Mouse (Mus musculus) heart, adult 2 months (tissue): ENCODE data around the gene Gm20662.
A peak's percentile ranks its signal among the peaks of the same experiment; 100 is the strongest.

ENCODE experiments used
- CTCF ChIP-seq: fragments of 200-600 bp; IDR thresholded peaks from 2 replicates; pipeline ENCODE4 v1.8.1; 2022; ENCODE audit warnings: antibody characterized with exemption, mild to moderate bottlenecking, moderate library complexity
- POLR2A ChIP-seq: fragments of 200-500 bp; IDR thresholded peaks from 2 replicates; pipeline ENCODE4 v1.6.1; 2011; ENCODE audit warnings: mild to moderate bottlenecking, low read depth, low read length, control low read depth; ENCODE audit not compliant: insufficient read depth

DNA sequence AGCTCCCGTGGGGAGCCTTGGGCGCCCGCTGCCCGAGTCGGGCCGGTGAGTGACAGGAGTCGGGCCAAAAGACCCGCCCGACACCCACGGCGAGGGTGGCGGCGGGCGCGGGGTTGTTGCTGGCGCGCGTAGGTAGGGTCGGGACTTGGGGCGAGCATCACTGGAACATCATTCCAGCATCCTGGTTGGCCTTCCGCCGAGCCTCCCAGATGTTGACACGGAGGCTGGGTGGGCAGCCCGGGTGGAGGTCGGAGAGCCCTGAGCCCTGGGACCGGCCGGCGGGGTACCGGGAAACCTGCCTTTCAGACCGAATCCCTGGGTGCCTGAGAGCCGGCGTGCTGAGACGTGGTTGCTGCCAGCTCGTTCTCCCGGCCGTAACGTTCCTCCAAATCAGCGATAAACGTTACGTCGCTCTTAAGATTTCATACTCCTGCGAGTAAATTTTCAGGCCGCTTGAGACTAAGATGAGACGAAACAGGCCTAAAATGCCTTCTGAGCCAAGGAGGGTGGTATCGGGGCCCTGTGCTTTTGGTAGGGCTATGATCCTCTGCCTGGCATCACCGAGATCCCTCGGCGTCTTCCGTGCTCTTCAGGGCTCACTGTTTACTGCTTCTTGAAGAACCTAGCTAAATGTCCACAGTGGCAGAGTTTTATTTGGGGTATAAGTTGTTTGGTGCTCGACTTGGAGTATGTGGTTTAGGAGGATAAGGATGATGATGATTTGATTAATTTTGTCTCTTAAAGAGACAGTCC, 6.8 kb downstream of the Gm20662 start:
- TF ChIP-seq POLR2A (0 out of 2 replicates have a peak, but pooled peaks have one; percentile 20), CTCF (no peak)
